Mouse (Mus musculus) kidney, embryonic 15.5 days (tissue): ENCODE results near the gene Fam149b. TPM values are rescaled to one million over a fixed set of nuclear protein-coding genes. Genes with fewer than 3 reads are reported as not detected.
"Not testable (repeated sequence)": the region's sequence is repeated elsewhere in the genome, so short reads cannot be mapped to it uniquely, and the experiment has no call there.

ENCODE experiments used
- ATAC-seq: fragments of 200-750 bp; cut with Nextera tagmentation; replicated peaks from 2 replicates; pipeline ENCODE4 v1.8.0; 2017; ENCODE audit warnings: moderate TSS enrichment; ENCODE audit not compliant: low FRiP score
- H3K27ac ChIP-seq: fragments of 300-500 bp; sonication (generic); 2 replicates; pipeline ENCODE4 v1.5.1; 2015; ENCODE audit warnings: mild to moderate bottlenecking, inconsistent platforms
- H3K27me3 ChIP-seq: fragments of 300-500 bp; sonication (generic); 2 replicates; pipeline ENCODE4 v1.6.1; 2015; ENCODE audit warnings: inconsistent platforms
- H3K36me3 ChIP-seq: fragments of 300-500 bp; sonication (generic); 2 replicates; pipeline ENCODE4 v1.6.1; 2015; ENCODE audit warnings: inconsistent platforms
- H3K4me1 ChIP-seq: fragments of 300-500 bp; sonication (generic); 2 replicates; pipeline ENCODE4 v1.6.1; 2015; ENCODE audit warnings: inconsistent platforms
- H3K4me2 ChIP-seq: fragments of 300-500 bp; sonication (generic); 2 replicates; pipeline ENCODE4 v1.6.1; 2015; ENCODE audit warnings: moderate library complexity, mild to moderate bottlenecking, inconsistent platforms
- H3K4me3 ChIP-seq: fragments of 300-500 bp; sonication (generic); replicated peaks from 2 replicates; pipeline ENCODE4 v1.5.1; 2015; ENCODE audit warnings: mild to moderate bottlenecking, inconsistent platforms
- H3K9ac ChIP-seq: fragments of 300-500 bp; sonication (generic); 2 replicates; pipeline ENCODE4 v1.6.1; 2015; ENCODE audit warnings: mild to moderate bottlenecking, inconsistent platforms
- H3K9me3 ChIP-seq: fragments of 300-500 bp; sonication (generic); replicated peaks from 2 replicates; pipeline ENCODE4 v1.6.1; 2016; ENCODE audit warnings: inconsistent platforms
- WGBS: fragments of 180-500 bp; shearing (Covaris S2); methylation state at CpG from one replicate; pipeline ENCODE4 v1.1.7; 2015; ENCODE audit warnings: mixed read lengths; 5-methylcytosine and 5-hydroxymethylcytosine counted together
- polyA plus RNA-seq: library from polyadenylated mRNA; unstranded; fragments of >200 nt; fragmentation: Nextera tagmentation; extraction: Ambion mirVana; gene quantifications from 2 replicates; pipeline ENCODE4 v1.2.1, GENCODE M21; 2015

Fam149b gene
- polyA plus RNA-seq = 34.5 and 40.0 TPM in 2 replicates

DNA sequence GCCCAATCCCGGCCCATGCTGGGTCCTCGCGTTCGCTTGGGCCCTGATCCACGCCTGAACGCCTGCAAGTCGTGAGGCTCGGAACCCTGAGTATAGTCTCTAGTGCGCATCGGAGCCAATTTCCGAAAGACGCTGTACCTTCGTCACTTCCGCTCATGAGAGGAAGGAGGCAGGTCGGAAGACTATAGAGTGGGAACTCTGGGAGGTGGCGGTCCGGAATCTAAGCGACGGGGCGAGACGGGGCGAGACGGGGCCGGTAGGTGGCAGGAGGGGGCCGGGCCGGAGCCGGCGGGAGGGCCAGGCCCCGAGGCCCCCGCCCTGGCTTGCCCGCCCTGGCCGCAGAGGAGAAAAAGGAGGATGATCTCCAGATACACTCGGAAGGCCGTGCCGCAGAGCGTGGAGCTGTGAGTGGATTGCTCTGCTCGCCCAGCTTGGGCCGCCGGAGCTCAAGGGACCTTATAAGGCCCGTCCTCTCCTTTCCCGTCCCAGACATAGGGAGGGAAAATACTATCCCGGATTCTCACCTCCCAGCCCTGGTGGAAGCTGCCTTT lies at the start of gene Fam149b, which contains the start of gene Ecd:
TSS of gene Fam149b (plus strand) at position 172 of the 551 bp plus-strand sequence.
TSS of gene Ecd (minus strand) at position 131 of the 551 bp plus-strand sequence.
- Histone ChIP-seq H3K36me3 (peaks cover 37% of the 10 kb centered on the region), H3K4me2 (peak within 1 kb of the TSS; percentile 77), H3K9ac (peak within 1 kb of the TSS; percentile 97), H3K9me3 (no peaks in the 10 kb centered on the region), H3K27ac (peak within 1 kb of the TSS; percentile 97), H3K27me3 (no peaks in the 10 kb centered on the region), H3K4me3 (peak within 1 kb of the TSS; percentile 91), H3K4me1 (peaks cover 23% of the 10 kb centered on the region)
- ATAC-seq = peak; percentile 98
- under 1% methylated on average over 42 of the region's 42 CpGs for WGBS

- 69% methylated on average over 2 of the region's 2 CpGs for WGBS
- H3K9ac ChIP-seq, H3K27ac ChIP-seq, H3K4me3 ChIP-seq, H3K9me3 ChIP-seq, ATAC-seq, H3K4me1 ChIP-seq, H3K4me2 ChIP-seq, H3K27me3 ChIP-seq: not testable (repeated sequence)
- H3K36me3 ChIP-seq = peaks cover 41% of the 10 kb centered on the region
These were observed 42.9 kb upstream of the Fam149b start for GRCm38 (mm10) chr14:20305085-20305484.

- Histone ChIP-seq H3K4me3 (no peak overlapping the region), H3K27ac (no peak overlapping the region), H3K4me2 (no peak overlapping the region), H3K9me3 (no peaks in the 10 kb centered on the region), H3K36me3 (peaks cover 55% of the 10 kb centered on the region), H3K9ac (no peak overlapping the region), H3K4me1 (no peaks in the 10 kb centered on the region), H3K27me3 (no peaks in the 10 kb centered on the region)
- no peak for ATAC-seq
- 44% methylated on average over 1 of the region's 1 CpGs for WGBS
These were observed 32.8 kb upstream of the Fam149b start for GRCm38 (mm10) chr14:20315137-20315536.

GRCm38 (mm10) chr14:20319420-20319819 lies 28.5 kb upstream of the Fam149b start:
- ATAC-seq = no peak
- H3K4me3 ChIP-seq = no peak overlapping the region
- H3K4me1 ChIP-seq = no peaks in the 10 kb centered on the region
- 87% methylated on average over 3 of the region's 3 CpGs for WGBS
- H3K9ac ChIP-seq = no peak overlapping the region
- no peaks in the 10 kb centered on the region for H3K9me3 ChIP-seq
- peaks cover 73% of the 10 kb centered on the region for H3K36me3 ChIP-seq
- no peak overlapping the region for H3K27ac ChIP-seq
- H3K27me3 ChIP-seq = no peaks in the 10 kb centered on the region
- H3K4me2 ChIP-seq = no peak overlapping the region

DNA sequence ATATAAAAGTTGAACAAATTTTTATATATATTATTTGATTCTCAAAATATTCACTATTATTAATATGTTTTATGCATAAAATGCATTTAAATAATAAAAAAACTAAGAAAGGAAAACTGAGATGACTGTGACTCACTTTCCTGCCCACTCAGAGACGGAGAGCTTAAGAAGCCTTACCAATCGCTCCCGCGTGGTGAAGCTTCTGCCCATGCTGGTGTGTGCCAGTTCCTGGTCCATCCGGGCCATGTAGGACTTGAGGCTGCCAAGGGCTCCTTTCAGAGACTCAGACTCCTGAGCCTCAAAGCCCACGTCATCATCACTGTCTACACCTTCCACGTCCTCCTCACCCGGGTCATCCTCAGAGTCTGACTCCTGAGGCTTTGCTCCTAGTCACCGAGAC lies 23.8 kb upstream of the Fam149b start:
- Histone ChIP-seq H3K4me1 (no peaks in the 10 kb centered on the region), H3K9ac (no peak overlapping the region), H3K9me3 (no peaks in the 10 kb centered on the region), H3K4me2 (no peak overlapping the region), H3K27ac (no peak overlapping the region), H3K4me3 (no peak overlapping the region), H3K36me3 (peaks cover 91% of the 10 kb centered on the region), H3K27me3 (no peaks in the 10 kb centered on the region)
- 95% methylated on average over 9 of the region's 9 CpGs for WGBS
- ATAC-seq = no peak

GRCm38 (mm10) chr14:20328474-20328873 lies 19.5 kb upstream of the Fam149b start:
- Histone ChIP-seq H3K27ac (no peak overlapping the region), H3K4me1 (no peaks in the 10 kb centered on the region), H3K9me3 (no peaks in the 10 kb centered on the region), H3K4me2 (no peak overlapping the region), H3K4me3 (no peak overlapping the region), H3K27me3 (no peaks in the 10 kb centered on the region), H3K9ac (no peak overlapping the region), H3K36me3 (peaks cover 91% of the 10 kb centered on the region)
- WGBS = 73% methylated on average over 9 of the region's 9 CpGs
- ATAC-seq = peak; percentile 52; the same call in 1 of the 2 replicates

- Histone ChIP-seq H3K9me3 (no peaks in the 10 kb centered on the region), H3K4me2 (no peak overlapping the region), H3K9ac (no peak overlapping the region), H3K36me3 (peaks cover 91% of the 10 kb centered on the region), H3K4me3 (no peak overlapping the region), H3K27me3 (no peaks in the 10 kb centered on the region), H3K27ac (no peak overlapping the region), H3K4me1 (no peaks in the 10 kb centered on the region)
- no peak for ATAC-seq
- 92% methylated on average over 4 of the region's 4 CpGs for WGBS
These were observed 16.6 kb upstream of the Fam149b start for GRCm38 (mm10) chr14:20331316-20331715.

DNA sequence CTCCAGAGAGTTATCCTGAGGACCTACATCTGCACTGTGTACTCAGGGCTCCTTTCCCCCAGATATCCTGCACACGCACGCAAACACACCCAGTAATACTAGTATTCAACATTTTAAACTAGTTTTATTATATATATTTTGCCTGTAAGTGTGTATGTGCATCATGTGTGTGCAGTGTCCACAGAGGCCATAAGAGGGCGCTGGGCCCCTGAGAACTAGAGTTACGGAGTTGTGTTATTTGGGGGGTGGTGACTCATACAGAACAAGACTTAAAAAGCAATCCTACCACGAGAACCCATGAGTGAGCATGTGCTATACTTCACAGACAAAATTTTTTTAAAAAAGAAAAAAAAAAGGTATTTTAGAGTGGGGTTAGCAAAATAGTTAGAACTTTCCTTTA lies 8.5 kb upstream of the Fam149b start:
- no peak for ATAC-seq
- peaks cover 72% of the 10 kb centered on the region for H3K36me3 ChIP-seq
- WGBS = 97% methylated on average over 5 of the region's 5 CpGs

DNA sequence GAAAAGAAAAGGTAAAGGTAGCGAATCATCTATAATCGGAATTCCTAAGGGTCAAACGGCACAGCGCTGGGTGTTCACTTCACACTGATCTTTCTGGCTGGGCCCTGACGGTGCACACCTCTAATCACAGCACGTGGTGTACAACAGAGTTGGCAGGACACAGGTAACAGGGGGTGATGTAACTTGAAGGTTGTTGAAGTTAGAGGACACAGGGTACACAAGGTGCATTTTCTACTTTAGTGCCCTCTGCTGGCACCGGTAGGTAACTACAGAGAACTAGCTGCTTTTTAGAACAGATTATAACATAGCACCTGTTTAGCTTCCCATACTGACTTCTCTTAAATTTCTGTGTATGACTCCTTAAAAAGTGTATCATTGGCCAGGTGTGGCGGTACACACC lies 7.8 kb upstream of the Fam149b start:
- Histone ChIP-seq H3K4me2 (no peak overlapping the region), H3K9me3 (no peaks in the 10 kb centered on the region), H3K36me3 (peaks cover 73% of the 10 kb centered on the region), H3K4me1 (no peaks in the 10 kb centered on the region), H3K27me3 (no peaks in the 10 kb centered on the region), H3K4me3 (no peak overlapping the region), H3K27ac (no peak overlapping the region), H3K9ac (no peak overlapping the region)
- 87% methylated on average over 8 of the region's 8 CpGs for whole genome bisulfite sequencing
- ATAC-seq = no peak

More for the DNA sequence above, 8.5 kb upstream of the Fam149b start:
- Histone ChIP-seq H3K9me3 (no peaks in the 10 kb centered on the region), H3K4me1 (no peaks in the 10 kb centered on the region), H3K27ac (no peak overlapping the region), H3K4me3 (no peak overlapping the region), H3K9ac (no peak overlapping the region), H3K4me2 (no peak overlapping the region), H3K27me3 (no peaks in the 10 kb centered on the region)

- Histone ChIP-seq H3K27ac (no peak overlapping the region), H3K4me2 (no peak overlapping the region), H3K4me1 (0 out of 2 replicates have a peak, but pooled peaks cover 2% of the 10 kb centered on the region), H3K4me3 (no peak overlapping the region), H3K27me3 (no peaks in the 10 kb centered on the region), H3K9me3 (no peaks in the 10 kb centered on the region), H3K9ac (no peak overlapping the region), H3K36me3 (peaks cover 73% of the 10 kb centered on the region)
- 79% methylated on average over 7 of the region's 7 CpGs for WGBS
- ATAC-seq = no peak
These were observed 7.1 kb upstream of the Fam149b start for GRCm38 (mm10) chr14:20340866-20341265.

- H3K4me3 ChIP-seq = no peak overlapping the region
- H3K9me3 ChIP-seq = no peaks in the 10 kb centered on the region
- H3K27me3 ChIP-seq = no peaks in the 10 kb centered on the region
- peaks cover 45% of the 10 kb centered on the region for H3K36me3 ChIP-seq
- 83% methylated on average over 9 of the region's 9 CpGs for WGBS
- no peak overlapping the region for H3K9ac ChIP-seq
- H3K27ac ChIP-seq = no peak overlapping the region
- no peak overlapping the region for H3K4me2 ChIP-seq
- ATAC-seq = no peak
- peaks cover 23% of the 10 kb centered on the region for H3K4me1 ChIP-seq
These were observed 2.1 kb upstream of the Fam149b start for GRCm38 (mm10) chr14:20345885-20346284.

DNA sequence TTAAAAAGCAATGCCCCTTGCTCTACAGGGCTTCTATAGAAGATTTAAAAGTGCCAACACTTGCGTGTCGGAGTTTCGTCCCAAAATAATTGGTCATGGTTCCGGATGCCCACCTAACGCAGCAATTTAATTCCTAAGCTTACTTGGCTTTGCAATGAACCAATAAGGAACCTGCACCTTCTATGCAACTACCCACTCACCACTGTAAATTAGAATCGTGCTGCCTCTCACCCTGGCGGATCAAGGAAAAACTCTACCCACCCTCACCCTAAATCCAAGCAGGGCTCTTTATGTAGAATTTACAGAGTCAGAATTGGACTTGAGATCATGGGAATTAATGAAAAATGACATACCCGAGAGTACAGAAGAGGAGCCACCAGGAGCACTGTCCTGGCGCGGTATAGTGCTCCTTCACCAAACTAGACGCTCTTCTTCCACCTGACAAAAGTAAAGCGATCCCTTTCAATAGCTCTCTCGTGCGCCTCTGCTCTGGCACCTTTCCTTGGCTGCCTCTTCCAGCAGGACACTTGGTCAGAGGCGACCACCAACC lies 446 bp upstream of the Fam149b start:
- Histone ChIP-seq H3K9me3 (no peaks in the 10 kb centered on the region), H3K4me3 (peak overlapping the region; percentile 91), H3K4me1 (peaks cover 23% of the 10 kb centered on the region), H3K36me3 (peaks cover 36% of the 10 kb centered on the region), H3K27me3 (no peaks in the 10 kb centered on the region), H3K4me2 (peak overlapping the region; percentile 77), H3K27ac (peak overlapping the region; percentile 97), H3K9ac (peak overlapping the region; percentile 97)
- peak; percentile 70 for ATAC-seq
- 2% methylated on average over 15 of the region's 15 CpGs for WGBS

GRCm38 (mm10) chr14:20363230-20363629 lies 15.3 kb downstream of the Fam149b start:
- Histone ChIP-seq H3K4me1 (no peaks in the 10 kb centered on the region), H3K9me3 (no peaks in the 10 kb centered on the region), H3K36me3 (peaks cover 95% of the 10 kb centered on the region), H3K27me3 (no peaks in the 10 kb centered on the region), H3K9ac (no peak overlapping the region), H3K4me2 (no peak overlapping the region), H3K27ac (no peak overlapping the region), H3K4me3 (no peak overlapping the region)
- WGBS = 93% methylated on average over 4 of the region's 4 CpGs
- no peak for ATAC-seq
